Mouse (Mus musculus) hindbrain, embryonic 12.5 days (tissue): ENCODE measurements around the gene Rundc1. TPM values are rescaled to one million over a fixed set of nuclear protein-coding genes. Genes with fewer than 3 reads are reported as not detected.
"Not testable (repeated sequence)": the region's sequence is repeated elsewhere in the genome, so short reads cannot be mapped to it uniquely, and the experiment has no call there.

Experiments used
- ATAC-seq: fragments of 200-750 bp; cut with Nextera tagmentation; 2 replicates; pipeline ENCODE4 v1.8.0; 2017; ENCODE audit warnings: moderate TSS enrichment; ENCODE audit not compliant: low FRiP score
- H3K27ac ChIP-seq: fragments of 300-500 bp; sonication (generic); 2 replicates; pipeline ENCODE4 v1.5.1; 2016; ENCODE audit warnings: mild to moderate bottlenecking
- H3K27me3 ChIP-seq: fragments of 300-500 bp; sonication (generic); 2 replicates; pipeline ENCODE4 v1.6.1; 2016; ENCODE audit warnings: mild to moderate bottlenecking
- H3K36me3 ChIP-seq: fragments of 300-500 bp; sonication (generic); 2 replicates; pipeline ENCODE4 v1.6.1; 2016; ENCODE audit warnings: mild to moderate bottlenecking
- H3K4me1 ChIP-seq: fragments of 300-500 bp; sonication (generic); 2 replicates; pipeline ENCODE4 v1.6.1; 2016
- H3K4me2 ChIP-seq: fragments of 300-500 bp; sonication (generic); replicated peaks from 2 replicates; pipeline ENCODE4 v1.6.1; 2016; ENCODE audit warnings: mild to moderate bottlenecking
- H3K4me3 ChIP-seq: fragments of 300-500 bp; sonication (generic); 2 replicates; pipeline ENCODE4 v1.5.1; 2016; ENCODE audit warnings: mild to moderate bottlenecking
- H3K9ac ChIP-seq: fragments of 300-500 bp; sonication (generic); 2 replicates; pipeline ENCODE4 v1.6.1; 2016; ENCODE audit warnings: mild to moderate bottlenecking, moderate library complexity
- H3K9me3 ChIP-seq: fragments of 300-500 bp; sonication (generic); replicated peaks from 2 replicates; pipeline ENCODE4 v1.6.1; 2016; ENCODE audit warnings: mild to moderate bottlenecking
- WGBS: fragments of 180-500 bp; shearing (Covaris S2); methylation state at CpG from one replicate; pipeline ENCODE4 v1.1.7; 2016; 5-methylcytosine and 5-hydroxymethylcytosine counted together
- polyA plus RNA-seq: library from polyadenylated mRNA; unstranded; fragments of >200 nt; fragmentation: Nextera tagmentation; extraction: Ambion mirVana; gene quantifications from 2 replicates; pipeline ENCODE4 v1.2.1, GENCODE M21; 2016

Rundc1 gene
- polyA plus RNA-seq, 1 experiment from 2014 or later: 27.6 TPM

GRCm38 (mm10) chr11:101470206-101470605, 45.3 kb downstream of the Rundc1 start:
- Histone ChIP-seq H3K4me1 (peaks cover 60% of the 10 kb centered on the region), H3K4me2 (peak overlapping the region; percentile 47), H3K4me3 (peak overlapping the region; percentile 22), H3K9me3 (no peaks in the 10 kb centered on the region), H3K36me3 (peaks cover 11% of the 10 kb centered on the region; the same call in 1 of the 2 replicates), H3K27me3 (no peaks in the 10 kb centered on the region), H3K27ac (peak overlapping the region; percentile 74), H3K9ac (peak overlapping the region; percentile 51)
- 17% methylated on average over 7 of the region's 7 CpGs for WGBS
- no peak for ATAC-seq

DNA sequence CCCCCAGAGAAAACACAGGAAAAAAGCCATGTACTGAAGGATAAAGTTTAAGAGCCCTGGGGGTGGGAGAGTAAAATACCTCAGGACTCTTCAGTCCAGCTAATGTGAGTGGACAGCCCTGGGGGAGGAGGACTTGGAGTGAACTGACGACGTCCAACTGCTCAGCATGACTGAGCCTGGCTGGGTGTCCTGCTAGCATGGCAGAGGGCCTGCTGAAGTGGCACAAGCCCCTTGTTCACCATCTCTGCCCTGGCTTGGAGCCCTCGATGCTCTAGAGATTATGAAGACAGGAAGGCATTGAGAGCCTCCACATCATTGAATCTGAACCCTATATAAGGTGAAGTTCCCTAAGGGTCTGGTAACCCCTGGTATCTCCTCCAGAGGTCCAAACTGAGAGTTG, 47.0 kb downstream of the Rundc1 start:
- no peak overlapping the region for H3K4me2 ChIP-seq
- H3K4me1 ChIP-seq: peaks cover 51% of the 10 kb centered on the region
- H3K27ac ChIP-seq: peak overlapping the region; percentile 46
- 59% methylated on average over 3 of the region's 3 CpGs for WGBS
- no peak overlapping the region for H3K4me3 ChIP-seq
- no peaks in the 10 kb centered on the region for H3K9me3 ChIP-seq
- no peak overlapping the region for H3K9ac ChIP-seq
- no peak for ATAC-seq
- H3K27me3 ChIP-seq: no peaks in the 10 kb centered on the region
- H3K36me3 ChIP-seq: peaks cover 11% of the 10 kb centered on the region; the same call in 1 of the 2 replicates

GRCm38 (mm10) chr11:101472336-101472735, 47.5 kb downstream of the Rundc1 start:
- H3K9ac ChIP-seq: no peak overlapping the region
- H3K9me3 ChIP-seq: no peaks in the 10 kb centered on the region
- H3K27ac ChIP-seq: peak overlapping the region; percentile 46
- H3K4me1 ChIP-seq: peaks cover 51% of the 10 kb centered on the region
- no peaks in the 10 kb centered on the region for H3K27me3 ChIP-seq
- H3K4me2 ChIP-seq: no peak overlapping the region
- H3K4me3 ChIP-seq: no peak overlapping the region
- H3K36me3 ChIP-seq: peaks cover 11% of the 10 kb centered on the region; the same call in 1 of the 2 replicates
- 47% methylated on average over 7 of the region's 7 CpGs for WGBS
- ATAC-seq: no peak

- H3K9ac ChIP-seq, H3K4me3 ChIP-seq, H3K4me2 ChIP-seq, H3K9me3 ChIP-seq, H3K27me3 ChIP-seq, ATAC-seq: not testable (repeated sequence)
- Histone ChIP-seq H3K36me3 (peaks cover 11% of the 10 kb centered on the region; the same call in 1 of the 2 replicates), H3K4me1 (peaks cover 54% of the 10 kb centered on the region), H3K27ac (peak overlapping the region; percentile 42)
- WGBS: 87% methylated on average over 1 of the region's 1 CpGs
Measured at GRCm38 (mm10) chr11:101473686-101474085, 48.8 kb downstream of the Rundc1 start.

GRCm38 (mm10) chr11:101474298-101474697, 49.4 kb downstream of the Rundc1 start:
- Histone ChIP-seq H3K9me3 (no peaks in the 10 kb centered on the region), H3K27me3 (no peaks in the 10 kb centered on the region), H3K36me3 (peaks cover 11% of the 10 kb centered on the region; the same call in 1 of the 2 replicates), H3K4me3 (no peak overlapping the region), H3K4me2 (no peak overlapping the region), H3K27ac (peak overlapping the region; percentile 42), H3K4me1 (peaks cover 55% of the 10 kb centered on the region), H3K9ac (no peak overlapping the region)
- no peak for ATAC-seq
- 70% methylated on average over 5 of the region's 5 CpGs for WGBS

DNA sequence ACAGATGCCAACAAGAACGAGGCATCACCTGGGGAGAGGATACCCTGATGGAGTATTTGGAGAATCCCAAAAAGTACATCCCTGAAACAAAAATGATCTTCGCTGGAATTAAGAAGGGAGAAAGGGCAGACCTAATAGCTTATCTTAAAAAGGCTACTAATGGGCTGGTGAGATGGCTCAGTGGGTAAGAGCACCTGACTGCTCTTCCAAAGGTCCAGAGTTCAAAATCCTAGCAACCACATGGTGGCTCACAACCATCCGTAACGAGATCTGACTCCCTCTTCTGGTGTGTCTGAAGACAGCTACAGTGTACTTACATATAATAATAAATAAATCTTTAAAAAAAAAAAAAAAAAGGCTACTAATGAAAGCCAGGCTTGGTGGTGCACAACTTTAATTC, 51.5 kb downstream of the Rundc1 start:
- H3K27me3 ChIP-seq, H3K36me3 ChIP-seq, ATAC-seq, H3K9ac ChIP-seq, H3K4me3 ChIP-seq, H3K9me3 ChIP-seq, H3K4me2 ChIP-seq: not testable (repeated sequence)
- WGBS: 80% methylated on average over 4 of the region's 4 CpGs
- H3K27ac ChIP-seq: peak overlapping the region; percentile 95; the same call in 1 of the 2 replicates
- peaks cover 57% of the 10 kb centered on the region for H3K4me1 ChIP-seq

DNA sequence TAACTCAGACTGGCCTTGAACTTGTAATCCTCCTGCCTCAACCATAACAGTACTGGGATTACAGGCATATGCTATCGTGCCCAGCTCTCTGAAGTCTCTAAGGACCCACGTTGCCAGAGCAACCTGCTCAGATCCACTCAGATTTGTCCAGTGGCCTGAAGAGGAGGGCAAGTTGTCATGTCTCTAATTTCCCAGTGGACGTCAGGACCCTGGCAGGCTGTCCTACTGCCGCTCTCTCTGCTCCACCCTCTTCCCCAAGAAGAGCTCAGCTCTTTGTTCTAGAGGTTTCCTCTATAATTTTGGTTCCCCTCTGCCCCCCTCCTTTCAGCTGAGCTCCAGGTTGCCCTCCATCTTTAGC, 52.3 kb downstream of the Rundc1 start:
- ATAC-seq: peak; percentile 77
- Histone ChIP-seq H3K9ac (no peak overlapping the region; the same call in 1 of the 2 replicates), H3K4me2 (no peak overlapping the region; the same call in 1 of the 2 replicates)

DNA sequence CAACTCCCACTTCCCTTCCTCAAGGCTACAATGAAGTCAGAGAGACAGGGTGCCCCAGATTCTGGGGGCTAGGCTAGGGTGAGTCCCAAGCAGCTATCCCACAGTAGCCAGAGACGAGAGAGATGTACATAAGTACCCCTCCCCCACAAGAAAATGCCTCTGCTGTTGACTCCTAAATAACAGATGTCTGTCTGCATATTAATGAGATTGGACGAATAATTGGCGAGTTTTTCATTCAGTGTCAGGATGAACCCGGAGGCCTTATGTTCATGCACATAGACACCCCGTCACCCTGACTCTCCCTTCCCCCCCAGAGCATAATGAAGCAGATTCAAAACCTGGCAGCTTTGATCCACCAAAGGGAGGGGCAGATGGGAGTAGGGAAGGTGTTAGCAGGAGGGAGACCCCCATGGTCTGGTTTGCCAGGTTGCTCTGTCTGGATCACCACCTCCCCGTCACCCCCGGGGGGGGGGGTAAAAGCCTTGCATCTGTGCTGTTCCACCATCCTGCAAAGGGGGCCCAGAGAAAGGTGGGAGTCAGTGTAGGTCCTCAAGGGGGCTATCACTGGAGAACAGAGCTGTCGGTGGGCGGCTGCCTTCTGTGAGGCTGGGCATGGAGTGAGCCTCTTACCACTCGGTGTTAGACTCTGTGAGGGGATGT, 52.8 kb downstream of the Rundc1 start:
- Histone ChIP-seq H3K9ac (no peak overlapping the region; the same call in none of the 2 replicates), H3K4me2 (peak overlapping the region; percentile 42), H3K4me3 (no peak overlapping the region), H3K27me3 (no peaks in the 10 kb centered on the region), H3K36me3 (no peaks in the 10 kb centered on the region), H3K4me1 (peaks cover 46% of the 10 kb centered on the region), H3K9me3 (no peaks in the 10 kb centered on the region), H3K27ac (peak overlapping the region; percentile 95)
- ATAC-seq: peak; percentile 87
- WGBS: 23% methylated on average over 10 of the region's 10 CpGs

More for the DNA sequence above, 52.3 kb downstream of the Rundc1 start:
- H3K9me3 ChIP-seq: no peaks in the 10 kb centered on the region
- no peaks in the 10 kb centered on the region for H3K36me3 ChIP-seq
- H3K27ac ChIP-seq: peak overlapping the region; percentile 95
- no peaks in the 10 kb centered on the region for H3K27me3 ChIP-seq
- WGBS: 20% methylated on average over 4 of the region's 4 CpGs
- H3K4me3 ChIP-seq: no peak overlapping the region
- H3K4me1 ChIP-seq: peaks cover 51% of the 10 kb centered on the region

GRCm38 (mm10) chr11:101479171-101479635, 54.3 kb downstream of the Rundc1 start:
- H3K9me3 ChIP-seq: no peaks in the 10 kb centered on the region
- H3K4me3 ChIP-seq: peak overlapping the region; percentile 16
- H3K9ac ChIP-seq: peak overlapping the region; percentile 48
- H3K27me3 ChIP-seq: no peaks in the 10 kb centered on the region
- WGBS: 2% methylated on average over 18 of the region's 18 CpGs
- H3K4me1 ChIP-seq: peaks cover 47% of the 10 kb centered on the region
- peak overlapping the region; percentile 95 for H3K27ac ChIP-seq
- peak overlapping the region; percentile 42 for H3K4me2 ChIP-seq
- no peaks in the 10 kb centered on the region for H3K36me3 ChIP-seq
- peak; percentile 79 for ATAC-seq

GRCm38 (mm10) chr11:101480912-101481311, 56.0 kb downstream of the Rundc1 start:
- Histone ChIP-seq H3K27ac (peak overlapping the region; percentile 95; the same call in 1 of the 2 replicates), H3K27me3 (no peaks in the 10 kb centered on the region), H3K9ac (no peak overlapping the region), H3K9me3 (no peaks in the 10 kb centered on the region), H3K4me2 (no peak overlapping the region), H3K4me3 (no peak overlapping the region), H3K36me3 (no peaks in the 10 kb centered on the region), H3K4me1 (peaks cover 48% of the 10 kb centered on the region)
- 58% methylated on average over 6 of the region's 6 CpGs for WGBS
- no peak for ATAC-seq

GRCm38 (mm10) chr11:101483804-101484203, 58.9 kb downstream of the Rundc1 start:
- H3K4me1 ChIP-seq: peaks cover 34% of the 10 kb centered on the region
- ATAC-seq: no peak
- H3K4me2 ChIP-seq: no peak overlapping the region
- WGBS: 31% methylated on average over 3 of the region's 3 CpGs
- no peaks in the 10 kb centered on the region for H3K9me3 ChIP-seq
- H3K9ac ChIP-seq: no peak overlapping the region
- H3K4me3 ChIP-seq: no peak overlapping the region
- no peaks in the 10 kb centered on the region for H3K27me3 ChIP-seq
- H3K27ac ChIP-seq: peak overlapping the region; percentile 87
- no peaks in the 10 kb centered on the region; the same call in 1 of the 2 replicates for H3K36me3 ChIP-seq

DNA sequence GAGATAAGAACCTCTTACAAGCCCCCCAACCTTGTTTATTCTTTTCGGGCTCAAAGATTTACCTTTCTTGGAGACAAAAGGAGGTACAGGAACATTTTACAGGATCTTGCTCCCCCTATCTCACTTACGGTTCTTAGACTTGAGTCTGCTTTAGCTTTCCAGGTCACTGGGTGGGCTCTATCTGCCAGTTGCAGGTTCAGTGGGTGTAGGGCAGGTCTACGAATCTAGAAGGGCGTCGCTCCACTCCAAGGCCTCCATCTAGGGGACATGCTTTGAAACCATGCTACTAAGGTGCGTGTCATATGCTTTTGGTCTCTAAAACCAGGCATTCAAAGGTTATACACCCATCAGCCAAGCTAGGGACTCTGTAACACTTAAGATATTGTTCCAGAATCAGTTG, 59.4 kb downstream of the Rundc1 start:
- peak overlapping the region; percentile 87 for H3K27ac ChIP-seq
- no peaks in the 10 kb centered on the region for H3K27me3 ChIP-seq
- ATAC-seq: no peak
- no peak overlapping the region for H3K9ac ChIP-seq
- no peak overlapping the region for H3K4me2 ChIP-seq
- WGBS: 72% methylated on average over 6 of the region's 6 CpGs
- H3K9me3 ChIP-seq: no peaks in the 10 kb centered on the region
- peaks cover 30% of the 10 kb centered on the region for H3K4me1 ChIP-seq
- no peak overlapping the region for H3K4me3 ChIP-seq
- no peaks in the 10 kb centered on the region; the same call in 1 of the 2 replicates for H3K36me3 ChIP-seq

- WGBS: 88% methylated on average over 7 of the region's 7 CpGs
- Histone ChIP-seq H3K9me3 (no peaks in the 10 kb centered on the region), H3K27me3 (no peaks in the 10 kb centered on the region), H3K36me3 (peaks cover 5% of the 10 kb centered on the region; the same call in 1 of the 2 replicates), H3K4me3 (no peak overlapping the region), H3K27ac (peak overlapping the region; percentile 81; the same call in 1 of the 2 replicates), H3K9ac (no peak overlapping the region), H3K4me2 (no peak overlapping the region), H3K4me1 (peaks cover 24% of the 10 kb centered on the region)
- no peak for ATAC-seq
Measured at GRCm38 (mm10) chr11:101484814-101485213, 59.9 kb downstream of the Rundc1 start.
